Mouse (Mus musculus) lung, adult 18-20 months (tissue): ENCODE results near the gene Pramef12.
"Not testable (repeated sequence)": the region's sequence is repeated elsewhere in the genome, so short reads cannot be mapped to it uniquely, and the experiment has no call there.

Experiments
- DNase-seq, 2 experiments: peaks; one replicate each; pipeline ENCODE4 v3.0.0; 2022; ENCODE audit warnings: mixed read lengths in 2 of 2

Pramef12 gene

GRCm38 (mm10) chr4:144408290-144408689, at the start of gene Pramef12:
Gene Pramef12, minus strand, starts transcription at chr4:144408464.
- no peak for DNase-seq

DNA sequence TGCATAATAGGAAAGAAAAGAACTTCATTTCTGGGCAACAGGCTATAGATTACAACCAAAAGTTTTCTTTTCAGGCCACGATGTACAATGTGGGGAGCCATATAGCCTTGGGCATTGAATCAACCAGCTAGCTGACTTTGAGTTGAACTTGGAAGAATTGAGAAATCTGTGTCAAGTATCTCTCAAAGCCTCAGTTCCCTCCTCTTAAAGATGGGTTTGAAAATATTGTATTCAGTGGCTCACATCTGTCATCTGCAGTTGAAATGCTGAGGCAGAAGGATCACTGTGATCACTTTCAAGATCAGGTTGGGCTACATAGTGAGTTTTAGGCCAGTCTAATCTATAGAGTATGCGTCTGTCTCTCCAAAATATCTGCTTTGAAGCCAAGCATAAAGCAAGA, 45.0 kb upstream of the Pramef12 start, which contains the start of gene Gm9944:
Gene Gm9944, minus strand, starts transcription at position 101 of the 400 bp plus-strand sequence.
- no peak for DNase-seq

- no peak for DNase-seq
Measured at GRCm38 (mm10) chr4:144448546-144448945, 40.3 kb upstream of the Pramef12 start.

DNA sequence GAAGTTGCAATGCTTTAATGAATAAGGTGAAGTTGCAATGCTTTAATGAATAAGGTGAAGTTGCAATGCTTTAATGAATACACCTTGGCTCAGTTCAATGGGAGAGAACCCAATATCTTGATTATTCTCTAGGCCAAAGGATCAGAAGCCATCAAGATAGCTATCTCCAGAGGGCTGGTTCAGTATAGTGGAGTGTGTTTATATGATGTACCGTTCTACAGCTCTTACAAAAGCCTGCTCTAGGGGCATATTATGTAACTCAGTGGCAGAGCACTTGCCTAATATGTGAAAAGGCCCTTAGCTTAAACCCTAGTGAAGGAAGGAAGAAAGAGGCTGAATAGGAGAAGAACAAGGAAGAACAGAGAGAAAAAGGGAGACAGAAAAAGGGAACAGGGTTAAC, 33.3 kb upstream of the Pramef12 start:
- no peak for DNase-seq

DNA sequence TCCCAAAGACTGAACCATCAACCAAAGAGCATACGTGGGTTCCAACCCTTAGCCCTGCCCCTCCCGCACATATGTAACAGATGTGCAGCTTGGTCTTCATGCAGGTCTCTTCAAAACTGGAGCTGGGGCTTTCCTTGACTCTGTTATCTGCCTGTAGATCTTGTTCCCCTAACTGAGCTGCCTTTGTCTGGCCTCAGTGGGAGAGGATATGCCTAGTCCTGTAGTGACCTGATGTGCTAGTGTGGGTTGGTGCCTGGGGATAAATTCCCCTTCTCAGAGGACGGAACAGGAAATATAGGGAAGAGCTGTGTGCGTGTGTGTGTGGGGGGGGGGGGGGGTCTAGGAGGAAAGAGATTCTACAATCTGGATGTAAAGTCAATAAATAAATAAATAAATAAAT, 32.8 kb upstream of the Pramef12 start:
- DNase-seq, result no peak

GRCm38 (mm10) chr4:144438672-144439071, 30.4 kb upstream of the Pramef12 start, which contains the start of gene 1700012P22Rik:
Gene 1700012P22Rik, minus strand, starts transcription at chr4:144438772.
- no peak for DNase-seq

DNA sequence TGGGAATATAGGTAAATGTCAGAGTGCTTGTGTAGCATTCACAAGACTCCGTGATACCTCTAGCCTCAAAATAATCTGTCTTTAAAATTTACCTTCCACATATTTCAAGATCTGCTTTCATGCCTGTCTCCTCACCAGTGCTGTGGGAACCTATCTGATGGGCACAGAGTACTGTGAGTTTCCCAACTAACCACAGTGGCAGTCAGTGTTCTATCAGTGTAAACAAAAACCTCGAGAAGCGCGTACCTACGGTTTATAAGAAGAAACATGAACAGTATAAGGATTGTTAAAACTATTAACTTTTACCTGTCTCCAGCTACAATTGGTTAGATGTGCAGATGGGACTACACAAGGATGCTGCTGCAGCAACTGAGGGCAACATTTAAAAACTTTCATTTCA, 25.0 kb upstream of the Pramef12 start:
- no peak for DNase-seq

- DNase-seq, result no peak
Measured at GRCm38 (mm10) chr4:144430723-144431122, 22.5 kb upstream of the Pramef12 start.

- DNase-seq, result peak; percentile 13 to 18
Measured at GRCm38 (mm10) chr4:144428868-144429267, 20.6 kb upstream of the Pramef12 start.

- no peak for DNase-seq
Measured at GRCm38 (mm10) chr4:144424590-144424989, 16.3 kb upstream of the Pramef12 start.

GRCm38 (mm10) chr4:144420644-144421043, 12.4 kb upstream of the Pramef12 start:
- no peak for DNase-seq

DNA sequence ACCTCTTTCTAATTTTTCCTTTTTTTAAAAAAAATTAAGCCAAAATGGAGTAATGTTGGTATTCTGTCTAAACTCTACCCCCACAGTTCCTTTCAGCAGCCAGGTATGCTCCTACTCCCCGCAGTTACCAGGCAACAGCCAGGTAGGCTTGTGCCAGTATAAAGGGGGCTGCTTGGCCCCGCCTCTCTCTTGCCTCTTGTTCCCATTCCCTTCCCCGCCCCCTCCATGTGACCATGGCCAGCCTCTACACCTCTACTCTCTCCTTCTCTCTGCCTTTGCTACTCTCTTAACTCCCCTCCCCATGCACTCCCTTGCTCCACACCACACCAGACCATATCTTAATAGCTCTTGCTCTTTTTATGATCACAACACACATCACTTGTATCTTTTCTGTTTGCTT, 2.0 kb downstream of the Pramef12 start:
- DNase-seq, result no peak

- peak; percentile 29 to 50 for DNase-seq
Measured at GRCm38 (mm10) chr4:144404456-144405086, 3.7 kb downstream of the Pramef12 start.

DNA sequence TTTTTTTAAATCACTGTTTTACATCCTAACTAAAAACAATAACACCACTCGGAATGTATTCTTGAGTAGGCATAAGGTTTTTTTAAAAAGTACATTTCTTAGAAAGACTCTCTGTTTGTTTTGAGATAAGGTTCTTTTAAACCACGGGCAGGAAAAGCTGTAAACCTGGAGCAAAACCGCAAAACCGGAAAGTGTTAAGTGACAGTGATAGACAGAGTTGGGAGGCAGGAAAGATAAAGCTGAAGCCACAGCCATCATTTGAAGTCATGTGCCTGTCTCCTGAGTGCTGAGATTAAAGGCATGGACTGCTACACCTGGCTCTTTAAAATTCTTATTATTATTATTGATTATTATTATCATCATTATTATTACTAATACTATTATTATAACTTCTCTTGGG, 5.6 kb downstream of the Pramef12 start:
- DNase-seq, result no peak

DNA sequence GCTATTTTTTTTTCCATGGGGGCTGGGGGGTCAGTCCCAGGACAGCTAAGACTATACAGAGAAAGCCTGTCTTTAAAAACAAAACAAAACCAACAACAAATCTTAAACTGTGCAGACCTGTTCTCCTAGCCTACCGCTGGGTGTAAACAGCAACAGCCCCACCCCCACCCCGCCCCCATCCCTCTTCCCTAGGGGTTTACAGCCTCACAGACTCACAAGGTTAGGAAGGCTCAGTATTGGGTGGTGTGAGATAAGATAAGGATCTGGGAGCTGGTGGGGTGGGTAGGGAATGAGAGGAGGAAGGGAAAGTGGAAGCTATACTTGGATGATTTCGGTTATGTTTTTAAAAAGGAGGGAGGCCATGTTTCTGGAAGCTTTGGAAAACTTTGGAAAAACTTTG, 11.9 kb downstream of the Pramef12 start:
- DNase-seq, result no peak

- DNase-seq, result no peak
Measured at GRCm38 (mm10) chr4:144377911-144378310, 30.4 kb downstream of the Pramef12 start, which contains the start of gene Pramef20. Gene Pramef20, minus strand, starts transcription at chr4:144377933.

DNA sequence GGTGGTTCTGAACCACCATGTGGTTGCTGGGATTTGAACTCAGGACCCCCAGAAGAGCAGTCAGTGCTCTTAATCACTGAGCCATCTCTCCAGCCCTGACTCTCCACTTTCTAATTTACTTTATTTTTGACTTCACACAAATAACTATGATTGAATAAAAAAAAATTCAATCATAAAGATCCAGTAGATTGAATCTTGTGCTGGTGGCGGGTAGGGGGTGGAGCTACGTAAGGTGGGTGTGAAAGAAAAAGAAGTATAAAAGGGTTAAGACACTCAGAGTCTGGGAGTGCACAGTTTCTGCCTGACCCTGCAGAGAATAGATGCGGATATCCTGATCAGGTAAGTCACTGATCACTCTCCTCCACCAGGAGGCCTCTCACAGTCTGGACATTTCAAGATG, 50.6 kb downstream of the Pramef12 start, which contains the start of gene Gm13119:
Gene Gm13119, plus strand, starts transcription at position 301 of the 400 bp plus-strand sequence.
- DNase-seq, result not testable (repeated sequence)
